Mouse (Mus musculus) cerebellum, adult 18-20 months (tissue): ENCODE results near the gene Kctd7.

Experiments
- DNase-seq, 2 experiments: peaks; one replicate each; pipeline ENCODE4 v3.0.0; 2021

Gene Kctd7

DNA sequence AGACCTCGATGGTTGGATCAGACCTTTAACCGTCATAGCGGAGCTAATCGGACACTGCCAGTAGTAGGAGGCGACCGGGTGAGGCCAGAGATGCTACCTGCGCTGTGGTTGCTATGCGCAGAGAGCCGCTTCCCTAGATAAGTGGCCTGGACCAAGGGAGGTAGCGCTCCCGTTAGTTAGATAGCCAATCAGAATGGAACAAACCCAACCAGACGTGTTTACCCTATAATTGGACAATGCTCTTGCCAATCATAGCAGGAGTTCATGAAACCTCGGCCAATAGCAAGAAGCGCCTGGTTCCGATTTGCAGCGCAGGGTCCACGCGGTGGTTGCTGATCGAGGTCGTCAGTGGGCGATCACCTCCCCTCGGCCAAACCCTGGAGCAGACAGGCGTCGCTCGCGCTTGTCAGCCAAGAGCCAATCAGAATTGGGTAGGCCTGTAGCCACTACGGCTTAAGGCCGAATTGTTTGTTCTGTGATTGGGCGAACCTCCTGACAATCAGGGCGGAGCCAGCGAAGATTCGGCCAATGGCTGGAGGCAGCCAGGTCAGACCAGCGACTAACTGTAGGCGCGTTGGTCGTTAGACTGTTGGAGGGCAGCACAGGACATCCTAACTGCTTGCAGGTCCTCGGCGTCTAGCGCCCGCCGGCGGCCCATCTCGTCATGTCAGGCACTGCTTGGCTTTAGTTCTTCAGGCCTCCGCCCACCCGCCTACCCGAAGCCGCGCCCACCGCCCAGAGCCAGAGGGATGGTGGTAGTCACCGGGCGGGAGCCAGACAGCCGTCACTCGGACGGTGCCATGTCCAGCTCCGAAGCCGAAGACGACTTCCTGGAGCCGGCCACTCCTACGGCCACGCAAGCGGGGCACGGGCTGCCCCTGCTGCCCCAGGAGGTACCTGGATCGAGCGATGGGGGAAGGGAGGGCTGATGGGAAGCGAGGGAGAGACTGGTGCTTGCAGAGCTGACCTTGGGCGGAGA, at the start of gene Kctd7:
TSS of gene Kctd7 (plus strand) at position 528 of the 979 bp plus-strand sequence.
- DNase-seq: peak; percentile 95 to 99

DNA sequence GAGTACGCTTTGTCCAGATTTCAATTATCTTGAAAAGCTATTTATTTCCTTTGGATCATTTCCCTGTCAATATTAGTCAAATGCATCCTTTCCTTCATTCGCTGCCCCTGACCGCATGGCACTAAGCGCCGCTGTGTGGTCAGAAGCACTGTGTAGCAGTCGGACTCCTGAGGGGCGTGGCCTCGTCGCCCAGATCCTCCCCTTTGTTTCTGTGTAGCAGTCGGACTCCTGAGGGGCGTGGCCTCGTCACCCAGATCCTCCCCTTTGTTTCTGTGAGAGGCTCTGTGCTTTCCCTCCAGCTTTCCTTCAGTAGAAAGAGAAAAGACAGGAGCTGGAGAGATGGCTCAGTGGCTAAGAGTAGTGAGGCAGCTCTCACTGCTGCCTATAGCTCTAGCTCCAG, 47.9 kb upstream of the Kctd7 start:
- no peak for DNase-seq

DNA sequence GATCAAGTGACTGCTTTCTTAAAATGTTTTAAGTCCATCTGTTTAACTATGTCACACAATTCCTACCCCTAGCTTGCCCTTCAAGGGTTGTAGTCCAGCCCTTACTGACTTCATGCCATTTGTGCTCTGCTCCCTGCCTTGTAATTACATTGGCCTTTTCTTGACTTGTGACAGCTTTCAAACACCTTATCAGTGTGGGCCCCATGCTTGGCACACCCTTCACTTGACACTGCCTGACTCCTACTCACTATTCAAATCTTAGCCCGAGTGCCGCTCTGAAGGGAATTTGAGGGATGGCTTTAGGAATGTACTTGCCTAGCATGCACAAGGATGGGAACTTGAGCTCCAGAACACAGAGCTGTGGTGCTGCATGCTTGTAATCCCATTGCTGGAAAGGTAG, 46.8 kb upstream of the Kctd7 start:
- DNase-seq: no peak

DNA sequence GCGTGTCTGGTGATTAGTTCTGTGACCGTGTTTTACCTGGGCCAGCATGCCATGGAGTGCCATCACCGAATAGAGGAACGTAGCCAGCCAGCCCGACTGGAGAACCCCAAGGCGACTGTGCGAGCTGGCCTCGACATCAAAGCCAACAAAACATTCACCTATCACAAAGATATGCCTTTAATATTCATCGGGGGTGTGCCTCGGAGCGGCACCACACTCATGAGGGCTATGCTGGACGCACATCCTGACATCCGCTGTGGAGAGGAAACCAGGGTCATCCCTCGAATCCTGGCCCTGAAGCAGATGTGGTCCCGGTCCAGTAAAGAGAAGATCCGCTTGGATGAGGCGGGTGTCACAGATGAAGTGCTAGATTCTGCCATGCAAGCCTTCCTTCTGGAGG, 42.9 kb upstream of the Kctd7 start:
- DNase-seq: no peak

DNA sequence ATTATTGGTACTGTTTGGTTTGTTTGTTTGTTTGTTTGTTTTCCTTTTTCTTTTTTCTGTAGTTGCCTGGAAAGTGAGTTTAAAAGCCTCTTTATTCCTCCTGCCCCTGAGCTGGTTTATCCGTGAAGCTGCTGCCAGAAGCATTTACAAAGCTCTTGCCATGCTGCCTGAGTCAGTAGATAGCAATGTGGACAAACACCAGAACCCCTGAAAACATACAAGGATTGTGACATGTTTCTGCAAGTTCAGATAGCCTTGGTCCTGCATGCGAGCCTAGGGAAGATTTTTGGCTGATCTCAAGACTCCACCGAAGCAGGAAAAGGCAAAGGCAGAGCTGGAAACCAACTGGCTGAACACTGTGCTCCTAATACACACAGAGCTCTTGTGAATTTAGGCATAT, 35.3 kb upstream of the Kctd7 start:
- no peak for DNase-seq

DNA sequence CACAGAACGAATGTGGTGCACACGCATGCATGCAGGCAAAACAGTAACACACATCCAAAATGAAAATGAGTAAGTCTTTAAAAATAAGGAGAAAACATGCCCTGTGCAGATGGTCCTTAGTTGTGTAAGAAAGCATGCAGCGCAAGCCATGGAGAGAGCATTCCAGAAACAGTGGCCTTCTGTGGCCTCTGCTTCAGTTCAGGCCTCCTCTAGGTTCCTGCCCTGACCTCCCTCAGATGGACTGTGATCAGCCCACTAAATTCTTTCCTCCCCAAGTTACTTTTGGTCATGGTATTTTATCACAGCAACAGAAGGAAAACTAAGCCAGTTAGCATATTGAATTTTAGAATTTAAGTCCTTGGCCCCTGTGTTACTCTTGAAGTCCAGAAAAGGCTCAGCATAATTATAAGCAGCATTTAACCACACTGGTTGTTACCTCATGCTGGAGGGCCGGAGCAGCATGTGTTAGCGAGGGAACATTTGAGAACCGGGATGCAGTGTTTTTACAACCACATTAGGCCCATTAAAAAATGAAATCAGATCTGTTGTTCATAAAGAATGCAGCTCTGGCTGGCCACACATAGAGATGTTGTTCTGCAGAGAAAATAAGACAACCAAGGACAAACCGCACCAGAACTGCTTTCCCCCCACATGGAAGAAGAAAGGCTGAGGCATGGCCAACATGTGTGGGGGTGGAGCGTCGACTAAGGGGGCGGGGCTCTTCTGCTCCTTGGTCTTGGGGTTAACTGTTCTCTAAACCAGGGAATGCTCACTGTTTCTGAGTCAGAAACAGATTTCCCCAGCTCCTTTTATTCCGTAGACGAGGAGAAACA, 33.8 kb upstream of the Kctd7 start:
- no peak for DNase-seq

DNA sequence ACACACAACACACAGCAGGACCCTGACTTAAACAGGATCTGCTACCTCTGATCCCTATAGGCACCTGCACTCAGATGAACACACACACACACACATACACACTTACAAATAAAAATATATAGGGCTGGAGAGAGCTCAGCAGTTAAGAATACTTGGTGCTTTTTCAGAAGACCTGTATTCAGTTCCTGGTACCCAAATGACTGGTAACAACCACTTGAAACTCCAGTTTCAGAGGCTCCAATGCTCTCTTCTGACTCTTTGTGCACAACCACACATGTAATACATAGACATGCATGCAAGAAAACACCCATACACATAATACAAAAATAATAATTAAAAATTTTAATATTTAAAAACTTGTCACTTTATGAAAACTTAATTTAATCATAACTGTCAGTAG, 32.0 kb upstream of the Kctd7 start:
- no peak for DNase-seq

DNA sequence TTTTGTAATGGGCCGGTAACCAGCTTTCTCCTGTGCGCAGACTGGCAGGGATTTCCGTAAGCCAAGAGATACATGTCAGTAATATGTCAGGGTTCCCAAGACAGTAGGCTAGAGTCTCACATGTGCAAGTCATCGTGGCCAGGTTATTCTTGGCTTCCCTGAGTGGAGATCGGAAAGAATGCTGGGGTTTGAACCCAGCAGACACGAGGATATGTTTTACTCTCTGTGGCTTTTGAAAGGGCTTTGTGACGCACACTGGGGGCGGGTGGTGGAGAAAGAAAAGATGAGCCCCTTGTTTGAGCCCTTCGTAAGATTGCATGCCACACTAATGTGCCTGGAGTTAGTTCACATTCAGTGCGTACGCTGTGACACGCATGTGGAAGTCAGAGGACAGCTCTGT, 28.5 kb upstream of the Kctd7 start:
- DNase-seq: no peak

DNA sequence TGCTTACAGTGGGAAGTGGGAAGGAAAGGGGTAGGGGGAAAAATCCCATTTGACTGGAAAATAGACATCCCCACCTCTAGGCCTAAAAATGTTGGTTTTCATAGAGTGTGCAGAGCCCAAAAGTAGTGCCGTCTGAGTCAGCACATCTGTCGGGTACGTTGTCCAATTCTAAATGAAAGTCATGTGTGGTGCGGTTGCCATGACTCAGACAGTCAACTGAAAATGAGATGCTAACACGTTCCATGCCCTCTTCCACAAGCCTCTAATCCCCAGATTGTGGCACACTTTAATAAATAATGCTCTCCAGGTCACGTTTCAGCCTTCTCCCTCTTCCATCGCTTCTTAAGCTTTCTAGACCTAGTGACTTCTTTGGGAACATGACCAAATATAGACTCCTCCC, 27.8 kb upstream of the Kctd7 start:
- no peak for DNase-seq

DNA sequence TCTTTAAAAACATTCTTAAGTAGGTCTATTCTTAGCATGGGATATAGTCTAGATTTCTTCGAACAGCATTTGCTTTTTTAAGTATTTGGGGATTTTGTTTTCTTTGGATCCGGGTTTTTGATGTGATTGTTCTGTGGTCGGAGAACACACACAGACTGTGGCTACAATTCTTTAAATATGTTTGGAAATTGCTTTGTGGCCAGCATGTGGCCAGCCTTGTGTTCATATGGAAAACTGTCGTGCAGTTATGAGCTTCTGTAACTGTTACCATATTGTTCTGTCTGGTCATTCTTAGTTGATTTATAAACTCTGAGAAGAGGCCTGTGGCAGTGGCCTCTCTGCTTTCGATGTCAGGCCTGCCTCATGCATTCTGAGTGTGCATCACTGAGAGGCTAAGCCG, 26.7 kb upstream of the Kctd7 start:
- no peak for DNase-seq

DNA sequence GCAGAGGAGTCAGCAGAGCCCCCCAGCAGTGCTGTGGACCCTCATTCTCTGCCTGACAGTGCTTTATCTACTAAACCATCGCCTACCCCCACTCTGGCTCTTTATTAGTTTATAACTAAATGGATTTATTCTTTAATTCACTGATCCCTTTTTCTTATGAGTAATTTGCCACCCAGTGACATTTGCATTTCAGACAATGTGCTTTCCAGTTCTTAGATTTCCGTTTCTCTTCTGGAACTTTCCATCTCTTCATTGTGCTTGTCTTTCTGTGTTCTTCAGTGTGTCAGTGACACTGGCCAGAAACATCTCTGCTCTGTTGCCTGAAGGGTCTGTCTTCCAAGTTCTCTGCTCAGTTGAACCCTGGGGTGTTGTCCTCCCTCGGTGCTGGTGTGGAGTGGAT, 25.4 kb upstream of the Kctd7 start:
- no peak for DNase-seq

DNA sequence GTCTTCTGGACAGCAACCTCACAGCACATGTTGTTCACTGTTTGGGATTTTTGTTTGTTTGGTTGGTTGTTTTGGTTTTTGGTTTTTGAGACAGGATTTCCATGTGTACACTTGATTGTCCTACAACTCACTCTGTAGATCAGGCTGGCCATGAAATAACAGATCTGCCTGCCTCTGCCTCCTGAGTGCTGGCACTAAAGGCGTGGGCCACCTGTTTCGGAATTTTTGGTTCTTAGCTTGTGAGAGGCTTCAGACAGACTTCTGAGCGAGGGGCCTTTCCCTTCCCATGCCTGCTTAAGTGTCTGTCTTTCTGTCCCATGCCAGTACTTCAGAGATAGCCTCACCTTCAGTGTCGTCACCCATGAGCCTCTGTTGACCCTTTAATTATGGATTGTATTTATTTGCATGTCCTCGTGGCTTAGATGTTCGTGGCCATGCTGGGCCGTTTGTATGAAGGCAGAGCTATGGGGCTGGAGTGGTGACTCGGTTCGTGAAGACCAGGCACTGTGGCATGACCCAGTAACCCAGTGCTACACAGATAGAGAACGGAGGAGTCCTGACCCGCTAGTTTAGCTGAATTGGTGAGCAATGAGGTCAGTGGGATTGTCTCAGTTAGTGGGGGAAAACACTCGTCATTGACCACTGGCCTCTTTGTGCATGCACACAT, 24.5 kb upstream of the Kctd7 start:
- DNase-seq: no peak

DNA sequence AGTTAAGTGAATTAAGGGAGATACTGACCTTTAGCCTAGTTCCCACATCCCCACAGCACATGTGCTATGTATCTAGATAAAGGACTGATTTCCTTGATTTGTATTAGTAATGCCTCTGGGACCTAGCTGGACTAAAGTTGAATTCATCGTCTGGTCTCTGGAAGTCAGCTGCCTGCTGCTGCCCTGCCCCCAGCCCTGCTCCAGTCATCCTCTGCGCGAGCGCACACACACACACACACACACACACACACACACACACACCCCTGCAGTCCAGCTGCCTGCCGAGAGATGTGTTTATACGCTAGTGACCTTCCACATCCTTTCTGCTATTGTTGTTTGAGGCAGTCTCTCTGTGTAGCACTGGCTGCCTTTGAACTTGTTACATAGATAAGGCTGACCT, 23.8 kb upstream of the Kctd7 start:
- no peak for DNase-seq

DNA sequence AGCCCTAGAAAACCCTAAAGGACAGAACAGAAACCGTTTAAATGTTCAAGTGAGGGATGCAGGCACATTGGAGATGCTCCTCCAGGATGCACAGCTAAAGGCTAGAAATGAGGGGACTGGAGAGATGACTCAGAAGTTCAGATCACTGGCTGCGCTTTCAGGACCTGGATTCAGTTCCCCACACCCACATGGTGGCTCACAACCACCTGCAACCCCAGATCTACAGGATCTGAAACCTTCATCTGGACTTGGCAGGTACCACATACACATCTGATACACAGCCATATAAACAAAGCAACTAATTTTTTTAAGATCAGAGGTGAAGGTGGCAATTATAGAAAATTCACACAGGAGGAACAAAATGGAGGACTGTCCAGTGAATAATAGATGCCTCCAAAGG, 22.3 kb upstream of the Kctd7 start:
- DNase-seq: no peak

DNA sequence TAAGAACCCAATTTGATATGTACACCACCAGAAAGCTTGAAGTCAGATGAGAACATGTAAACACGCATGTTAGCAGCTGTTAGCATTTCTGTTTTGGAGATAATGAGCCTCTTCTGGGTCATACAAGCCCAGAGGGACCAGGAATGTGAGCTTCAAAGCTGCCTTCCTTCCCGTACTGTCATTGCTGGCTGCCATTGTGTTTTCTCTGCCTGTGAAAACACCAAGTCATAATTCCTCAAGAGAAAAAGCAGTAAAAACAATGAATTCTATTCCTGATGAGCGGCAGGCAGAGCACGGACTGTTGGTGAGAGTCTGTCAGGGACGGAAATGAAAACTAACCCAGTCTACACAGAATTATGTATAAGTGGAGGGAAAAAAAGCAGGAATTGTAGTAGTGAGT, 20.4 kb upstream of the Kctd7 start:
- no peak for DNase-seq

DNA sequence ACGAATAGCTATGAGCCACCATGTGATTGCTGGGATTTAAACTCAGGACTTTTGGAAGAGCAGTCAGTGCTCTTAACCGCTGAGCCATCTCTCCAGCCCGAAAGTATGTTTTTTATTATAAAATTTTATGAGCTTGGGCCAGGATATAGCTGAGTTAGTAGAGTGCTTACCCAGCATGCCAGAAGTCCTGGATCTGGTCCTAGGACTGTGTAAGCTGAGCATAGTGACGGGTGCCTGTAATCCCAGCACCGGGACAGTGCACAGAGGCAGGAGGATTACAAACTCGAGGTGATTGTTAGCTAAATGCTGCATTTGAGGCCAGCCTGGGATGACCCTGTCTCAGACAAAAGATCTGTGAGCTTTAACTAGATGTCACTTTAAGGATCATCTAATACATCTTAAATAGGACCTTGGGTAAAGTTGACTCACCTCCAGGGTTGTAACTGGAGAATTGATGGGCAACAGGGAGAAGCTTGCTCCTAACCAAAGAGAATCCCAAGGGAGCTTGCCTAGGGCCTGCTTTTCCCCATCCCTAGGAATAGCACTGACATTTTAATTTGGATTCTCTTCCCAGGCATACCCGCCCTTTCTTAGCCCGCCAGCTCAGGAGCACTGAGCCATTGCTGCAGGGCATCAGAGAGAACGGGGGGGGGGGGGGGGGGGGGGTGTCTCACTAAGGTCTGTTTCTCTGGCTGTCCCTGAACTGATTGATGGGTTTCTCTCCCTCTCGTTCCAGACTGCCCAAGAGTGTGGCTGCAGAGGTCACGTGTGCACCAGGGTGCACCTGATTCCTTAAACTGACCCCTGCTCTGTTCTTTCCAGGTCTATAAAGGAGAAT, 15.8 kb upstream of the Kctd7 start:
- DNase-seq: no peak

DNA sequence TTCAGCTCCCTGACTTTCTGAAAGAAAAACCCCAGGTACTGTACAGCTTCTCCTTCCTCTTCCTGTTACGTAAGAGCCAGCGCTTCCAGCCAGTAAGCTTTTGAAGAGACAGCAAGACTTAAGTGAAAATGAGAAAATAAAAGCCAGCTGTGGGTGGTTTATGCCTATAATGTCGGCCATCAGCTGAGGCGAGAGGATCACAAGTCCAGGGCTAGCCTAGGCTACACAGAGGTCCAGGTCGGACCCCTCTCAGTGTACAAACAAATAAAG, 15.2 kb upstream of the Kctd7 start:
- no peak for DNase-seq

DNA sequence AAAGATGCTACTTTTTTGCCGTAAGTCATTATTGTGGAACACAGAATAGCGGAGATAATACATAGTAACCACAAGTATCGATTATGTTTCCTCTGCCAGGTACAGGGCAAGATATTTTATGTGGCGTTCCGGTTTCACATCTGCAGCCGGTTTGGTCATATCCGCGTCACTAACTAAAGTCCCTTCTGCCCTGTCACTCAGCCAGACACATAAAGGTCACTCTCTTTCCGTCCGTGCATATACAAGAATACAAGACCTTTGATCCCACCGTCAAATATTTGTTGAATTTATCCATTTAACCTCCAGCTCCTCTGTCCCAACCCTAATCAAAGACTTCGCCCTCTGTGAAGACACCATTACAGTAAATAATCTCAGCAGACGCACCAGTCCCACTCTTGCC, 8.1 kb upstream of the Kctd7 start:
- DNase-seq: no peak

DNA sequence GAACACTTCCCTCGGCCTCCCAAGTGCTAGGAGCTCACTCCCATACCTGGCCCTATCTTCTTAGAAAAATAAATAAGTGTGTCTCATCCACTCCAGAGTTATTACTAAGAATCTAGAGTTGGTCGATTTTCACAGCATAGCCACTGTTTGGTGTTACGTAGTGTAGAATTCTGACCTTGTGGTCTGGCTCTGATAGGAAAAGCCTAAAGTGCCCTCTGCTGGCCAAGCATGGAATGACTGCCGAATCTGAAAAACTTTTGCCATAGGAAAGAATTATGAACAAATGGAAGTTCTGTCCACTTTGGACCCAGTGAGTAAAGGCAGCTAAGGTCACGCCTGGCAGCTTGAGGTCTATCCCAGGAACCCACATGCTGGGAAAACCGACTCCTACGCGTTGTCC, 5.3 kb upstream of the Kctd7 start:
- DNase-seq: peak; percentile 78 to 85

DNA sequence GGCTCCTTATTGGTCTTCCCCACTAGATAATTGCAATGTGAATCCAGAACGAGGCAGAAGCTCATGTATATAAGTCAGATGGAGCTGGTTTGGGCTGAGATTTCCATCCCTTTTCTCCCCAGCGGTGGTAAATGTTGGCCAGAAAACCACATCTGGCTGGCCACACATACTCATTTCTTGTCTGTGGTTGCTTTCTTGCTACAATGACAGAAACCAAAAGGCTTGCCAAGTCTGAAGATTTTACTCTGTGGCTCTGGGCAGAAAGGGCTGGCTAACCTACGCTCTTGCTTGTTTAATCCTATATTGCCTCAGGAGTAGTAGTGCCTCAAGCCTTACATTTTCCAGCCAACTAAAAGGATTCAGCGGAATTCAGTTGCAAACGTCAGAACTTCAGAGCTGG, 3.5 kb upstream of the Kctd7 start:
- DNase-seq: no peak

DNA sequence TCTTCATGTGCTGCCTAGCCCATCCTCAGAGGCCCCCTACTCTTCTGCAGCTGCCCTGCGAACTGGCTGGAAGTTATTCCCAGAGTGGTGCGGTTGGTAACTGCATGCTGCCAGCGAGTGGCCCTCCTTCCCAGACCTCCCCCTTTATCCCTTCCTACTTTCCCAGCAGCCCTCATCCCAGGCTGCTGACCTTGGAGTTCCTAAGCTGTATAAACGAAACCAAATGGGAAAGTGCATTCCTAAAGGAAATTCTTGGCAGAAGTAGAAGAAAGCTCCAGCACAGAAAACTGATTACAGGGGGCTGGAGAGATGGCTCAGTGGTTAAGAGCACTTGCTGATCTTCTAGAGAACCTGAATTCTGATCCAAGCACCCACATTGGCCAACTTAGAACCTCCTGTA, 2.6 kb upstream of the Kctd7 start:
- no peak for DNase-seq

DNA sequence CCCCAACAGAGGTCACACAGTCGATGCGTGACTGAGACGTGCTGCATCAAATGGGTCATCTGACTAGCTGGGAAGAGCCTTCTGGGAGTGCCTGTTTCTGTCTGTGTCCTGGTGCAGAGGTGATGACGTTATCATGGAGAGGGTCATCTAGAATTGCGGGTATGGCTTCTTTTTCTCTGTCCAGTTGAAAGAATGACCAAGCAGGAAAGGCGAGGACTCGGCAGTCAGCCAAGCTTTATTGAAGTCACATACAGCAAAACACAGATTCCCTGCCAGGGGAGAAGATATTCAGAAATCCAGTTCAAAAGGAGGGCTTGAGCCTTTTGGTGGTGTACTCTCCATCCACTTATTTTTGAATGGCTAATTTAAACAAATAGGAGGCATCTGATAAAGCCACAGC, 1.6 kb upstream of the Kctd7 start:
- no peak for DNase-seq

DNA sequence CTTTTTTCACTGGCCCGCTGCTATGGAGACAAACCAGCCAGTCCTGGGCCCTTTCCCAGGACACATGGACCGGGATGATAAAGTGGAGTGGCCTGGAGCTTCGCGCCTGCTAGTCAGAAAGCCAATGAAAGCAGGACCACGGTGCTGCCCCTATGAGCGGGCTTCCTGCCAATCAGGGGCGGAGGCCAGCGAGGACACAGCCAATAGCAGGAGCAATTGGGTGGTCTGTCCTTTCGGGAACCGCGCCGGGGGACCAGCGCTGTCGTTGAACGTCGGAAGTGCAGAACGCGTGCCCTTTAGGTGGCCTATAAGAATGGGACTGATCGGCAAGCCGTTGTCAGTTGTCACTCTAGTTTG, 706 bp upstream of the Kctd7 start:
- peak; percentile 72 to 77 for DNase-seq
